Mouse (Mus musculus): ENCODE data around the gene Minos1. TPM values are rescaled to one million over a fixed set of nuclear protein-coding genes. Genes with fewer than 3 reads are reported as not detected.
A peak's percentile ranks its signal among the peaks of the same experiment; 100 is the strongest.

The Minos1 gene
- total RNA-seq, 2 experiments from 2014 or later = 304 to 430 TPM

DNA sequence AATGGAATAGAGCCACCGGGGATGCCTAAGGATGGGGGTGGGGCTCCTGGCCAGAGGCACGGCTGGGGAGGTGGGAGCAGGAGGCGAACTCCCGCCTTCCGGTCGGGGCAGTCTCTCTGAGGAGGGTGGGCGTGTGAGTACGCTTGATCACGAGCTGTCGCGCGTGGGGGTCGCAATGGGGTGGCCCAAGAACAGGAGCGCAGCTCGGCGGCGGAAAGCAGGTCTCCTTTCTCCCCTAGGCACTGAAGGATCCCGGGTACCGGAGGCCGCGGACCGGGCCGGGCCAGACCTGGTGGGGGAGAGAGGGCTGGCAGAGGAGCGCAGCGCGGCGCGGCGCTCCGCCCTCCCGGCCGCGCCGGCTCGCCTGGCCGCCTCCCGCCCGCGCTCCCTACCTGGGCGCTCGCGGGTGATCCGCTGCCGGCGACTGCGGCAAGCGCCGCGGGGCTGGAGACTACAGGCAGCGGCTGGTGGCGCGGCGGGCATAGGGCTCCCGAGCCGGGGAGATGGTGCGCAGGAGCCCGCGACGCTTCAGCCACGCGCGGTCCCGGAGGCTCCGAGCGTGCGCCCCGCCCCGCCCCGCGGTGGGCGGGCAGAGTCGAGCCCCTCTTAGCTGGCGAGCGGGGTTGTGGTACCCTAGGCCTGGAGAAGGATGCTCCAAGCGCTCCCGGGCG lies 55.7 kb downstream of the Minos1 start, which contains the start of gene Htr6:
Htr6 (minus strand) TSS at position 530 of the 671 bp plus-strand sequence.
- Histone ChIP-seq H3K27ac (no peak within 1 kb of the TSS), H3K4me3 (peak within 1 kb of the TSS; percentile 69)
- TF ChIP-seq CTCF (IDR thresholded peaks at IDR 0.05) = no peak
- no peak for DNase-seq
- intact Hi-C loops (cut with DNase I) = no loop called here

DNA sequence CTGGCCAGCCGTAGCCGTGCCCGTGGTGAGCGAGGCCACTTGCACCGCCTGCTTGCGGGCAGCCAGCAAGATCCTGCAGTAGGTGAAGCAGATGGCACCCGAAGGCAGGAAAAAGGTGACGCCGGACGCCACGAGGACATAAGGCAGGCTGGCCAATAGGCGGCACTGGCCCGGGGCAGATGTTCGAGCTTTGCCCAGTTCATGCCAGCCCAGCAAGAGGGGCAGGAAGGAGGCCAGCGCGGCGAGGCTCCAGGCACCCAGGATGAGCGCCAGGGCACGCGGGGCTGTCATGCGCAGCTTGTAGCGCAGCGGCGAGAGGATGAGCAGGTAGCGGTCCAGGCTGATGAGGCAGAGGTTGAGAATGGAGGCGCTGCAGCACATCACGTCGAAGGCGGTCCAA lies 56.9 kb downstream of the Minos1 start:
- no peak overlapping the region for H3K27ac ChIP-seq
- H3K4me3 ChIP-seq = peak overlapping the region; percentile 69
- peak; percentile 79 for DNase-seq
- no peak for TF ChIP-seq CTCF (IDR thresholded peaks at IDR 0.05)
- intact Hi-C loops (cut with DNase I) = no loop called here

GRCm38 (mm10) chr4:139068287-139068686 lies 62.6 kb downstream of the Minos1 start:
- H3K4me3 ChIP-seq = no peak overlapping the region
- no peak for DNase-seq
- intact Hi-C loops (cut with DNase I) = no loop called here
- H3K27ac ChIP-seq = no peak overlapping the region
- TF ChIP-seq CTCF (IDR thresholded peaks at IDR 0.05) = no peak

DNA sequence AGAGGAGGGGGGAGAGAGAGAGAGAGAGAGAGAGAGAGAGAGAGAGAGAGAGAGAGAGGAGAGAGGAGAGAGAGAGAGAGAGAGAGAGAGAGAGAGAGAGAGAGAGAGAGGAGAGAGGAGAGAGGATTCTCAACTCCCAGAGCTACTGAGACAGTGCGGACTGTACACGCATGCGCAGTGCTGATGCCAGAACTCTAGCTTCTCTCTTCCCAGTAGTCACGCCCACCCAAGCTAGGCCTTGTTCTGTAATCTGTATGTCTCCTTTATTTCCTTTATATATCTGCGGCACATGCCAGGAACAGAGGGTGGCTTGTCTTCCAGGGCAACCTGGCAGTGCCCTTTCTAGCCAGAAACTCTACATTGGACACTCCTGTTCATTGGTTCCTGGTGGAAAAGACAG lies 66.1 kb downstream of the Minos1 start:
- TF ChIP-seq CTCF (IDR thresholded peaks at IDR 0.05) = no peak
- H3K4me3 ChIP-seq = no peak overlapping the region
- no peak overlapping the region for H3K27ac ChIP-seq
- intact Hi-C loops (cut with DNase I) = no loop called here
- no peak for DNase-seq

DNA sequence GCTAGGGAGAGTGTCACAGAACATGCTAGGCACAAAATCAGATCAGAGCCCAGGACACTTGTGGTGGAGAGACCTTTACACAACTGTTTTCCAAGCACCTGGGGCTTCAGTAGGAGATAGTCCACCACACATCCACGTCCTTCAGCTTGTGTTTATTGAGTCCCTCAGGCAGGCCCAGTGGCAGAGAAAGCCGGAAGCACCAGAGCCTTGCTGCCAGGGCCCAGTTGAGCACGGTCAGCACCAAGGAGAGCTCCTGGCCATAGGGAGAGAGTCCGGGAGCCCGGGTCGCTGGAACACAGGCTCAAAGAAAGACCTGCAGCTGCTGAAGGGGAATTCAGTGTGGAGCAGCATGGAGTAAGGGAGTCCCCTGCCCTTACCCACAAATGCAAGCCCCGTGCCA lies 71.3 kb downstream of the Minos1 start:
- Histone ChIP-seq H3K4me3 (no peak overlapping the region), H3K27ac (no peak overlapping the region)
- intact Hi-C loops (cut with DNase I) = no loop called here
- TF ChIP-seq CTCF (IDR thresholded peaks at IDR 0.05) = no peak
- no peak for DNase-seq

DNA sequence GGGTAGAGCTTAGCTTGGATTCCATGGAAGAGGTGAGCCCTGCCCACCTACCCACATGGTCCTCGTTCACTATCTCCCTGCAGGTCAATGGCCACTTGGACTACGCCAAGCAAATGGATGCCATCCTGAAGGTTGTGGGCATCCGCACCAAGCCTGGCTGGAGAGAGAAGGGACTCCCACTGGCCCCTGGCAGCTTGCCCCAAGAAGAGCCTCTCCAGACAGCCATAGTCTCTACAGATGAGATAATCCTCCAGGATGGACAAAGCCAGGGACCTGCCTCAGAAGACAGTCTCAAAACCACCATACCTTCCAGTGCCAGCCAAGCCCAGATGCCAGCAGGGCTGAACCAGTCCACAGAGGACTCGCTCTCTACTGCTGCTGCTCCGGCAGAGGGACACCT lies 72.9 kb downstream of the Minos1 start:
- intact Hi-C loops (cut with DNase I) = no loop called here
- Histone ChIP-seq H3K4me3 (no peak overlapping the region), H3K27ac (no peak overlapping the region)
- no peak for TF ChIP-seq CTCF (IDR thresholded peaks at IDR 0.05)
- DNase-seq = no peak

- no peak overlapping the region for H3K27ac ChIP-seq
- no peak for DNase-seq
- intact Hi-C loops (cut with DNase I) = no loop called here
- TF ChIP-seq CTCF (IDR thresholded peaks at IDR 0.05) = no peak
- no peak overlapping the region for H3K4me3 ChIP-seq
Observed at GRCm38 (mm10) chr4:139057291-139057690, 73.6 kb downstream of the Minos1 start.

DNA sequence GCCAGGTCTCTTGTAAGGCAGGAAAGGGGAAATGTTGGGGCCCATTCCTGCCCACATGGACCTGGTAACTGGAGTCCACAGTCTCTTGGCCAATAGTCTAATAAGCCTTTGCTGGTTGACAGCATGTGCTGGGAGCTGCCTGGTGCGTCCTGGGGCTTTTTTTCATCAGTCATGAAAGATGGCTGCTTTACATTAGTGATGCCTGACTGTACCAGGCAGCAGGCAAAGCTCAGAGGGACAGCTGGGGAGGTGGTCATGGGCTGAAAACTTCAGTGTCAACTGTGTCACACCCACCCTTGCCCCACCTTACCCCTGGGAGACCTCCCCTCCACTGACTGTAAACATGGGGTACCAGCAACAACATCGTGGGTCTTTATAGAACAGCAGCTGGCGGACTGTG lies 75.2 kb downstream of the Minos1 start:
- no peak for DNase-seq
- intact Hi-C loops (cut with DNase I) = no loop called here

GRCm38 (mm10) chr4:139055336-139055735 lies 75.6 kb downstream of the Minos1 start:
- TF ChIP-seq CTCF (IDR thresholded peaks at IDR 0.05) = no peak
- intact Hi-C loops (cut with DNase I) = no loop called here
- Histone ChIP-seq H3K4me3 (no peak overlapping the region), H3K27ac (no peak overlapping the region)
- DNase-seq = peak; percentile 43

More for the DNA sequence above, 75.2 kb downstream of the Minos1 start:
- H3K27ac ChIP-seq = no peak overlapping the region
- no peak overlapping the region for H3K4me3 ChIP-seq
- no peak for TF ChIP-seq CTCF (IDR thresholded peaks at IDR 0.05)

DNA sequence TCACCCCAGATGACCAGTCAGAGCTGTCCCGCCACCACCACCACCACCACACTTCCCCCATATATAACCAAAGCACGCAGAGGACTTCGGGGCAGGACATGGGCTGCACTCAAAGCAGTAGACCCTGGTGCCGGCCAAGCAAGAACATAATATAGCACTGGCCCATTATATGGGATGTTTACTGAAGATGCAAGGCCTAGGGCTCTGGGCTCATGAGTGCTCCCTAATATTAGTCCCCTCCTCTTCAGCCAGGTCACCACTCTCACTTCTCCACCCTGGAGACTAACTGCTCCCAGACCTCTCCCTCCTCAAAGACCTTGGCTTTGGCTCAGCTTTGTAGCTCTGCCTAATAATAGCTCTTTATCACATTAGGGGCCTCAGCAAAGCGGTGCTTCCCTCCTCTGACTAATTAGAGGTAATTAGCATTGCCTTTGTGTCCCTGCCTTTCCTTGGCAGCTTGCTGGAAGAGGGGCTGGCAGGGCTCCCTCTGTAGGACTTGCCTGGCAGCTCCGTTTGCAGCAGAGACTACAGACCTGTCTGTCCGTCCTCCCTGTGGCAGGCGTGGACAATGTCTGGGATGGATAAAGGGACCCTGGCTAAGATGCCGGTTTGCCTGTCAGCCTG lies 76.5 kb downstream of the Minos1 start:
- no peak for DNase-seq
- Histone ChIP-seq H3K27ac (no peak overlapping the region), H3K4me3 (no peak overlapping the region)
- TF ChIP-seq CTCF (IDR thresholded peaks at IDR 0.05) = no peak; the same call in 1 of the 2 replicates
- intact Hi-C loops (cut with DNase I) = no loop called here

- intact Hi-C loops (cut with DNase I) = no loop called here
- Histone ChIP-seq H3K4me3 (no peak overlapping the region), H3K27ac (no peak overlapping the region)
- TF ChIP-seq CTCF (IDR thresholded peaks at IDR 0.05) = no peak
- DNase-seq = no peak
Observed at GRCm38 (mm10) chr4:139053391-139053790, 77.5 kb downstream of the Minos1 start.

DNA sequence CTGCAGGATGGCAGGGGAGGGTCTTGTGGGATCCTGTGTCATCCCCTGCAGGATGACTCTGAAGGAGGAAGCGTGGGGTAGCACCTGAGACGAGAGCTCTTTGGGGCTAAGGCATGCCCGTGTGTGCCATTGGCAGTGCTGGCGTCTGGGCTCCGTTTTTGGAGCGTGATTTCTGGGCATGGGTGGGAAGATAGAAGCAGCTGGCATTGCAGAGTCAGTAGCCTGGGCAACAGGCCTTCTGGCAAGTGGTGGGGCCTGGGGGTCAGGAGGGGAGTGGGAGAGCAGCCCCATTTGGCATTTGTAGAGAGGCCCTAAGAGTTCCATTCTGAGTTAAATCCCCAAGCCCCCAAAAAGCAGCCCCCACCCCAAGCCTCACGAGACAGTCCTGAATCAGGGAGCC lies 78.1 kb downstream of the Minos1 start:
- intact Hi-C loops (cut with DNase I) = no loop called here
- DNase-seq = no peak
- H3K27ac ChIP-seq = no peak overlapping the region
- H3K4me3 ChIP-seq = no peak overlapping the region
- TF ChIP-seq CTCF (IDR thresholded peaks at IDR 0.05) = no peak

Other genes with a start within 250 kb of the Minos1 start
- 10 to 100 TPM; 15.7 to 17.2 TPM for gene Otud3, start 217.2 kb downstream of the Minos1 start, total RNA-seq (2021)
- not detected for gene Rnf186, start 164.0 kb downstream of the Minos1 start, total RNA-seq (2021)
- gene Tmco4, start 158.2 kb downstream of the Minos1 start, total RNA-seq (2021) = 1 to 10 TPM; 7.5 to 7.6 TPM
- gene Htr6, start 55.5 kb downstream of the Minos1 start, total RNA-seq (2021) = not detected
- 10 to 100 TPM; 19.9 to 40.8 TPM for gene Nbl1, start 38.1 kb downstream of the Minos1 start, total RNA-seq (2021)
- 100 to 1,000 TPM; 444 to 499 TPM for gene Capzb, start 61.8 kb upstream of the Minos1 start, total RNA-seq (2021)
- 1 to 10 TPM; 4.9 to 7.2 TPM for gene Pqlc2, start 179.6 kb upstream of the Minos1 start, total RNA-seq (2021)
- 10 to 100 TPM; 31.2 to 34.7 TPM for gene Akr7a5, start 179.6 kb upstream of the Minos1 start, total RNA-seq (2021)
- gene Mrto4, start 221.5 kb upstream of the Minos1 start, total RNA-seq (2021) = 10 to 100 TPM; 34.9 to 35.7 TPM
- gene Emc1, start 221.5 kb upstream of the Minos1 start, total RNA-seq (2021) = 10 to 100 TPM; 29.1 to 32.6 TPM
- 100 to 1,000 TPM in 1 of 2 experiments, 10 to 100 TPM in 1; 94.7 to 125 TPM for gene Ubr4, start 221.5 kb upstream of the Minos1 start, total RNA-seq (2021)